Mouse (Mus musculus): Measurements from ENCODE around the gene Aff2. TPM values are rescaled to one million over a fixed set of nuclear protein-coding genes. Genes with fewer than 3 reads are reported as not detected.
A peak's percentile ranks its signal among the peaks of the same experiment; 100 is the strongest.

Aff2 gene
- total RNA-seq, 2 experiments from 2014 or later, result 20.3 to 22.9 TPM

DNA sequence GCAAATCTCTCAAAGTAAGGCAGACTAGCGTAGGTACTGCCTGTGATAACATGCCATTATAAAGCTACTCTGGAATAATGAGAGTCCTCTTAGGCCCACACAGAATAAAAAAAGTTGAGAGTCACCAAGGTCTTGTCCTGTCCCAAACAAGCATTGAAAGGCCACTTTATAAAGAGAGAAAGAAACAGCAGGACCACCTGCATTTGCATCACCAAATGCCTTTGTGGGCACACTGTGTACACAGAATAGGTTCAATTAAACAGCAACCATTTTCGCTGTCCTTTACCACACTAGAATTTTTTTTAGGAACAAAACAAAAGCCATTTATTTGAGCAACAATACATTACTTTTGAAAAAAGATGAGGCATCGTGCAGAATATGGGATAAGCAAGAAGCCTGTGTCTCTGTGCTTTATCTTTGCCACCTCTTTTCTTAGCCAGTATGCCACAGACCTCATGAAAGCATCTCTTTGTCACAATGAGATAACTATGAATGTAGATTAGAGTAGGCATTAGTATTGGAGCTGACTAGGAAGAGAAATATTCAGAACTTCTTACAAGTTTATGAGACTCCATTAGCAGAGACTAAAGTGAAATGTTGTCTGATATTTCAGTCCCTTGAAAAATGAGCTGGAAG, 385.0 kb downstream of the Aff2 start:
- DNase-seq, result no peak

DNA sequence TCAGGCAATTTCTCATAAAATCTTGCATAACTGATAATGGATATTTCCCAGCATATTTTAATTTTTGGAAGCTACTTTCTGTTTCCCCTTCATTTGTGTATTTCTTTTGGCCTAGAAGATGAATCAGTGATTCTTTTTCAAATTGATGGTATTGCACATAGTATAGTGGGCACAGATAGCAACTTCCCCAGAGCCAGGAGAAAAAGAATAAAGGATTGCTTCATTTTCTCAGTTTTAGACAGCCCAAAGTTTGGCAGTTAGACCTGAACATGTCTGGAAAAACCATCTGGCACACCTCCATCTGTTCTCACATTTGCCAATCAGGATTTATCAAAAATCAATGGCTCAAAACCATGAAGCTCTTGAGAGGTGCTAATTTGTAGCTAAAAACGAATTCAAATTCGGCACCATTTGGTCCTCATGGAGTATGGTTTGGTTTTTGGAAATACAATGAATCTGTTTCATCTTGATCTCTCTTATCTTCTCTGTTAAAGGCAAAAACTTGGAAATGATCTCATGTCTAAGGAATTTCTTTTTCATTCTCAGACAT, 441.9 kb downstream of the Aff2 start:
- peak; percentile 19 to 27 for DNase-seq

DNA sequence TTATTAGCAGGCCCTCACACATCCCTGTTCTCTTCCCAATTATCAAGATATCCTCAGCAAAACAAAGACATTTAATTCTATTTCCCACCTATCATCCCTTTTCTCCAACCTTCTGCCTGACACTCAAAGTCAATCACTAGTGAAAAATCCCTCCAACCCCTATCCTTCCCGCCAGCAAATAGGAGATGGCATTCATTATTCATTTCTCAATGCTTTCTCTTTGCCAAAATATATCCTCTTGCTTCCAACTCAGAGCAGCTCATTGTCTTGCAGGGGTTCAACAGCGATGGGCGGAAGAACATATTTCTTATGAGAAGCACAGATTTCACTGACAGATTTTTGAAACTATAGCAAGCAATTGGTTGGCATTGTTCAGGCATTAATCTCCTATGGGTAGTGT, 442.4 kb downstream of the Aff2 start:
- DNase-seq, result no peak

DNA sequence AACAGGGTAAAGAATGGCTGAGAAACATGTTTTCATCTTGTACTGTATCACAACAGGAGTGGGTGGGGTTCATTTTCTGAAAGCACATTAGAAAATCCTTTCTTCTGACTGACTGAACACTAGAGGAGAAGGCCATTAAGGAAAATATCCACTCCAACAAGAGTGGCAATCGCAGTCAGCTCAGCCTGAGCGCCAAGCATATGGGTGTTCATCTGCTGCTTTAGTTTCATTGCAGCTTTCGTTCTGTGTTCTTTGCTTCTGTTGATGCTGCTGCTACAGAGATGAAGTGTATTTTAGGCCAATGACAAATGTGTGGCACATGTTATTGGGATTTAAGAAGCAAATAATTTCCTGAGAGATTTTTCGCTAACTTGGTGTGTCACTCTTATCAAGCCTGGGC, 451.7 kb downstream of the Aff2 start:
- DNase-seq, result peak in 1 of 2 experiments; percentile 5

DNA sequence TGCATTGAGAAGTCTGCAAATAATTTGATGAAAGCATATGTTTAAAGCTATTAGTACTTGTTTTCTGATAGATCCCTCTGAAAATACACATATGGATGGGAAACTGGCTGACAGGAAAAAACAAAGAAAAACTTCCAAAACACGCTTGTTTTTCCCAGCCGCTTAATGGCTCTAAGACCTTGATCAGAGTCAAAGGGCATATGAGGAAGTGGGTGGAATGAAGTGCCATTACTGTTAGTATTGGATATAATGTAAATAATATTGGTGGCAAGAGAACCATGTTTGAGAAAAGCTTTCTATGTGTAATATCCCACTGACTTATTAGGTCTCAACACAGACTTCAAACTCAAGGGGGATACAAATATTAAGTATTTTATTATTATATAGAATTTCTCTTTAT, 455.0 kb downstream of the Aff2 start:
- no peak for DNase-seq

DNA sequence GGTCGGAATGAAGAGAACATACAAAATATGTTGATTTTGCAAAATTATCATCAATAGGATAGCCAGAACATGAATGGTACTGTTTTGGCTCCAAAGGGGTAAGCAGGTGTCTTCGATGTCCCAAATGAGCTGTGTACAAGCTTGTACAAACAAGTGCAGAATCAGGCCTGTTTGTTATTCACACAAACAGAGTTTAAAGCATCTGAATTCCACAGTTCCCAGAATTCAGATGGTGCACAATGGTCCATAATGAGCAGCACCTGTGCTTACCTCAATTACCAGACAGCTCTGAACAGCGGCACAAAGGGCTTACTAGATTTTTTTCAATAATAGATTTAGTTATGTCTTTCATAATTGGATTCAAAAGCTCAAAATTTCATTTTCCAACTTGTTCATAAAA, 457.6 kb downstream of the Aff2 start:
- no peak for DNase-seq

DNA sequence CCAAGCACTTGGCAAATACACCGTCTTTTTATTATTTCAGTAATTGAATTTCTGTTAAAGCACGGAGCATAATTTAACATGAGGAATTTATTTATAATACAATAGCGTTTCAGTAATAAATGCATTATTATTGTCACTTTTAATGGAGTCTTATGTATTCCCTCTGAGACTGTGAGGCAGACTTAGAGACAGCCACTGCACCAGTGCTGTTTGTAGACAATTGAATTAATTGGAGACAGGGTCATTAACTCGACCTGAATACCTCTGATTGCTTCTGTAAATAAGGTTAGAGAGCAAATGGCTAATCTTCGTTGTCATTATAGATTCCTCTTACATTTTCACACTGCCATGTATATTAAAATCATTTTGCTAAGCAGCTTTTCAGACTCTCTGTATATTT, 458.1 kb downstream of the Aff2 start:
- no peak for DNase-seq

DNA sequence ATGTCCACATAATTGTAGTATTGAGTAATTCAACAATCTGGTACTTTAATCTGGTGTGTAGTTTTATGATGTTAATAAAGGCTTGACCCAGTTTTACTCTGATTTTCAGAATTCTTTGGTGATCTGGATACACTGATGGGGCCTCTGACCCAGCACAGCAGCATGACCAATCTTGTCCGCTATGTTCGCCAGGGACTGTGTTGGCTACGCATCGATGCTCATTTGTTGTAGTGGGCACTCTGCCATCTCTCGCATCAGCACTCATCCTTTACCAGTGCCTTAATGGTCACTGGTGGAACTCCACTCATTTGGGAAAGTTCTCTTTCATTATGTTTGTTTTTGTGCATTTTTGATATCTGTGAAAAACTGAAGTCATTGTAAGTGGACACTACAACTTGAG, 507.5 kb downstream of the Aff2 start:
- DNase-seq, result no peak

DNA sequence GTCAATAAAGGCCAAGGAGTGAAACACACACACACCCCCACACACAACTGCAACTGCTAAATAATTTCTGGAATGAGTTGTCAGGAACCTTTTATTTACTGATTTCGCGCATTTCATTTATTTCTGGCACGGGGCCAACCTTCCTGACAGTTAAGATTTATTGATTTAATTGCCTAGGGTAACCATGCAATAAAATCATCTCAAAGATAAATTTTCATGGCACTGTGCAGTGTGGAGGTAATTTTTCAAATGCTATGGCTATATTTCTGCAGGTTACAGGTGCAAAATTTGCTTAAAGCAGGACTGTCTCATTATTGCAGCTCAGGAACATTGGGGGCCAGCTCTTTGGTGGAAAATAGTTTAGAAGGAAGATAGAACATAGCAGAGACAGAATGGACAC, 531.6 kb downstream of the Aff2 start:
- no peak for DNase-seq

Measured in layer of hippocampus, postnatal 36 days (tissue).